Mouse (Mus musculus): Measurements from ENCODE around the gene Trpv5.

DNA sequence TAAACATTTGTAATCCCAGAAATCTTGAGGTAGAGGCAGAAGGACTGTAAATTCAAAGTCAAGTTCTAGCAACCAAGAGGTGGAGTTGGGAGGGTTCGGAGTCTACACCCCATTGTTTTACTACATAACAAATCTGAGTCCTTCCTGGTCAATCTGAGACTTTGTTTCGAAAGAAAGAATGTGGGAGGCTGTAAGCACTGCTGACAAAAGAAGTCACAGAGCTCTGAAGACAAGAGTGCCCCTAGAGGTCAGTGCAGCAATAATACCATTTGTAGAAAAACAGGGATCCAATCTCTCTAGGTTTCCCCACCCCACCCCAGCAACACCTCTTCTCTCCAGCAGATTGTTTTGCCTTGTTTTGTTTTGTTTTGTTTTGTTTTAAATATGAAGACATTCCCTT lies 18.2 kb downstream of the Trpv5 start:
- TF ChIP-seq TAL1 (IDR thresholded peaks at IDR 0.05; ENCODE audit: low read length) (no peak), GATA1 (IDR thresholded peaks at IDR 0.05; ENCODE audit: low read length) (no peak)

Data from erythroblast, embryonic 14.5 days (primary cell).